Mouse (Mus musculus): ENCODE measurements around the gene Tlr13. TPM values are rescaled to one million over a fixed set of nuclear protein-coding genes. Genes with fewer than 3 reads are reported as not detected.
A peak's percentile ranks its signal among the peaks of the same experiment; 100 is the strongest.

The Tlr13 gene
- polyA plus RNA-seq, 1 experiment from 2014 or later = 2.0 TPM

DNA sequence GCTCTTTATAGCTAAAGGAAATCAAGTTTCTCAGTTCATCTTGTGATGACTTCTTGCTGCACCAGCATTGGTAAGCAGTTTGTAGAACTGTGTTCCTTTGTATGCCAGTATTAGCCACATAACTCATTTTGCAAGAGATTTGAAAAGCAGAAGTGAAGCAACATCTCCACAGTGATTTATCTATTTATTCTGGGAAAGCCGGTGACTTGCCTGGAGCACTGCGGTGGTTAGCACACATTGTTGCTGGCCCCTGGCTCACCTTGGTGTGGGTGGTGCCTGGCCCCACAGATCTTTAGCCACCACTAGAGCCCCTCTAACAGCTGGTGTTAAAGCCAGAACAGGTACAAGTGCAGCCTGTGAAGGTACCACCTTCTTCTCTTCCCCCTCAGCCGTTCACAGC lies 8.1 kb upstream of the Tlr13 start:
- Histone ChIP-seq H3K27me3 (replicated peaks; ENCODE audit: insufficient read depth, low read length) (no peaks in the 10 kb centered on the region), H3K9ac (replicated peaks; ENCODE audit: low read depth) (no peak overlapping the region), H3K4me1 (ENCODE audit: insufficient read depth, low read depth, low read length) (no peaks in the 10 kb centered on the region), H3K36me3 (ENCODE audit: insufficient read depth, low read length) (no peaks in the 10 kb centered on the region), H3K9me3 (ENCODE audit: low read length) (no peaks in the 10 kb centered on the region), H3K27ac (ENCODE audit: low read length) (no peak overlapping the region), H3K4me3 (ENCODE audit: low read depth, low read length) (no peak overlapping the region), H3K4me2 (replicated peaks; ENCODE audit: low read depth, low read length) (no peak overlapping the region)
- 54% methylated on average over 3 of the region's 3 CpGs for WGBS
- ATAC-seq (no peak), DNase-seq (ENCODE audit: low spot score) (no peak)
- peak; percentile 35; the same call in 1 of the 2 replicates for TF ChIP-seq EP300 (IDR thresholded peaks at IDR 0.05)
- no peak for TF ChIP-seq CTCF (IDR thresholded peaks at IDR 0.05)

DNA sequence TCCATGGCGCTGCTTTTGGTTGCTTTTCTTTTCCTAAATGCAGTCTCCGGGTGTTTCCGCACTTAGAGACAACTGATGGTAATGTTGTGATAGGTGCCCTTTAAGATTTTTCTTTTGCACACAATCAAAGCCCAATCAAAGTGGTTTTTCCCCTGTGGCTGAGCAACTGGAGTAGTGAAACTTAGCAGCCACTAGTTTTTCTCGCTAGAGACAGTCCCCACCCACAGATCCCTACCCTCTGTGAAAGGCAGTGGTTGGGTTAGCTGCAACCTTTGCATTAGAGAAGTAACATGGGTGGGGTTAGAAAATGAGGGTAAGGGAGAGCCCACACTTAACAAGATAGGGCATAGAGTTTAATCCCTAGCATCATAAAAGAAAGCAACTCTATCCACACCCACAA lies 7.5 kb upstream of the Tlr13 start:
- H3K4me1 ChIP-seq (ENCODE audit: insufficient read depth, low read depth, low read length) = no peaks in the 10 kb centered on the region
- no peak overlapping the region for H3K4me2 ChIP-seq (replicated peaks; ENCODE audit: low read depth, low read length)
- 86% methylated on average over 4 of the region's 4 CpGs for WGBS
- no peak overlapping the region; the same call in 1 of the 2 replicates for H3K27ac ChIP-seq (ENCODE audit: low read length)
- DNase-seq (ENCODE audit: low spot score) (no peak), ATAC-seq (no peak)
- H3K36me3 ChIP-seq (ENCODE audit: insufficient read depth, low read length) = no peaks in the 10 kb centered on the region
- no peak overlapping the region for H3K9ac ChIP-seq (replicated peaks; ENCODE audit: low read depth)
- H3K27me3 ChIP-seq (replicated peaks; ENCODE audit: insufficient read depth, low read length) = no peaks in the 10 kb centered on the region
- no peak for TF ChIP-seq CTCF (IDR thresholded peaks at IDR 0.05)
- TF ChIP-seq EP300 (IDR thresholded peaks at IDR 0.05) = no peak
- no peak overlapping the region for H3K4me3 ChIP-seq (ENCODE audit: low read depth, low read length)
- H3K9me3 ChIP-seq (ENCODE audit: low read length) = no peaks in the 10 kb centered on the region

DNA sequence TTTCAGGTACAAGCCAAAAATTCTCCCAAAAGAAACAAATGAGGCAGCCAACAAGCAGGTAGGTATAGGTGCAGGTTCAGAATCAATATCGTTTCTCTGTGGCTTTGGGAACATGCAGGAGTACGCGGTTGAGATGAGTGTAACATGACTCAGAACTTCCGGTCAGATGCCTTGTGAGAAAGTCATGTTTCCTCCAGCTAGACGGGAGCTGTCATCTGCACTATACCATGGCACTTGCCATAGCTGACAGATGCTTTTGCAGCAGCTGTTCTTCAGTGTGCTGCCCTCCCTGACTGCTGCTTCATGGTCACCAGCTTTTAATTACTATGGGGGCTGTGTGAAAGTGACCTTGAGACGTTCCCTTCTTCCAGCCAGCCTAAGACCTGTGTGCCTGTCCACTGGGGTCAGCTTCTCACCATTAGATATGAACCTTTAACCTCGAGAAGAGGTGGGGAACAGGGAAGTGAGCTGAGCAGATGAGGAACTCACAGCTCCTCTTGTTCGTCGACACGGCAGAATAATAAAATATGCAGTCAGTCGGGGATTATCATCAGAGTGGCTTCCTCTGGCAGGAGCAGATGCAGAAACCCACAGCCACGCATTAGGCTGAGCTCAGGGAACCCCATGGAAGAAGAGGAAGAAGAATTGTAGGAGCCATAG lies 7.0 kb upstream of the Tlr13 start:
- WGBS = 48% methylated on average over 12 of the region's 12 CpGs
- Histone ChIP-seq H3K4me1 (ENCODE audit: insufficient read depth, low read depth, low read length) (no peaks in the 10 kb centered on the region), H3K27me3 (replicated peaks; ENCODE audit: insufficient read depth, low read length) (no peaks in the 10 kb centered on the region), H3K9ac (replicated peaks; ENCODE audit: low read depth) (no peak overlapping the region), H3K4me2 (replicated peaks; ENCODE audit: low read depth, low read length) (no peak overlapping the region), H3K27ac (ENCODE audit: low read length) (no peak overlapping the region), H3K36me3 (ENCODE audit: insufficient read depth, low read length) (no peaks in the 10 kb centered on the region), H3K9me3 (ENCODE audit: low read length) (no peaks in the 10 kb centered on the region), H3K4me3 (ENCODE audit: low read depth, low read length) (no peak overlapping the region)
- TF ChIP-seq EP300 (IDR thresholded peaks at IDR 0.05) (no peak), CTCF (IDR thresholded peaks at IDR 0.05) (no peak)
- peak; percentile 17 for DNase-seq (ENCODE audit: low spot score)
- peak; percentile 48 for ATAC-seq

DNA sequence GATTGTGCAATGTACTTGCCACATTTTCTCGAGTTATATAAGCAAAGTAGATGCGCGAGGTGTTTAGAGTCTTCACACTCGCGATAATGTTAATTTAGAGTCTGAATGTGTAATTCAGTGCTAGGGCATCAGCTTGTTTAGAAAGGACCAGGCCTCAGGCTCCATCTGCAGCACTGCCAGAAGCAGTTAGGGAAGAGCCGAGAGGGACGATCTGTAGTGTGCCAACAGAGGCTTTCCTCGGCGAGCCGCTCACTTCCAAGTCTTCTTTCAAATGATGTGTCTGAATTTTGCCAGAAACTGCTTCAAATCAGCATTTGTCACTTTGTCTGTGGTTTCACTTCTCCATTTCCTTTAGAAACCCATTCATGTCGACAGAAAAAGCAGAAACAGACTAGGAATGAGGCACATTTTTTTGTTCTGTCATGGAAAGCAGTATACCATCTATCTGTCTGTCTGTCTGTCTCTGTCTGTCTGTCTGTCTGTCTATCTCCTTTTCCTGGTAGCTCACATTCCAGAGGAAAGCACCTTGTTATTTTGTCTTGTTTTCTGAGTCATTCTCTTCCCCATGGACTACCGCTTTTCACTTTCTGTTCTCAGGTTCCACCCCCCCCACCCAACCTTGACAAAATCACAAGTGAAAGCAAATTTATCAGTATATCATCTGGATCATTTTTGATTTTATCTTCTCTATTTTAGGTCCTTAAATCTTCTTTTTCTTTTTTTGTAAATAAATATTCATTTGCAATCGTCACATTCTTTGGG lies 3.5 kb upstream of the Tlr13 start:
- no peaks in the 10 kb centered on the region for H3K27me3 ChIP-seq (replicated peaks; ENCODE audit: insufficient read depth, low read length)
- no peak overlapping the region for H3K4me3 ChIP-seq (ENCODE audit: low read depth, low read length)
- WGBS = 65% methylated on average over 13 of the region's 13 CpGs
- no peak overlapping the region for H3K4me2 ChIP-seq (replicated peaks; ENCODE audit: low read depth, low read length)
- H3K27ac ChIP-seq (ENCODE audit: low read length) = no peak overlapping the region
- no peak for DNase-seq (ENCODE audit: low spot score)
- ATAC-seq = no peak
- TF ChIP-seq EP300 (IDR thresholded peaks at IDR 0.05) = no peak
- TF ChIP-seq CTCF (IDR thresholded peaks at IDR 0.05) = no peak
- H3K4me1 ChIP-seq (ENCODE audit: insufficient read depth, low read depth, low read length) = no peaks in the 10 kb centered on the region
- H3K9me3 ChIP-seq (ENCODE audit: low read length) = no peaks in the 10 kb centered on the region
- no peak overlapping the region for H3K9ac ChIP-seq (replicated peaks; ENCODE audit: low read depth)
- H3K36me3 ChIP-seq (ENCODE audit: insufficient read depth, low read length) = no peaks in the 10 kb centered on the region

DNA sequence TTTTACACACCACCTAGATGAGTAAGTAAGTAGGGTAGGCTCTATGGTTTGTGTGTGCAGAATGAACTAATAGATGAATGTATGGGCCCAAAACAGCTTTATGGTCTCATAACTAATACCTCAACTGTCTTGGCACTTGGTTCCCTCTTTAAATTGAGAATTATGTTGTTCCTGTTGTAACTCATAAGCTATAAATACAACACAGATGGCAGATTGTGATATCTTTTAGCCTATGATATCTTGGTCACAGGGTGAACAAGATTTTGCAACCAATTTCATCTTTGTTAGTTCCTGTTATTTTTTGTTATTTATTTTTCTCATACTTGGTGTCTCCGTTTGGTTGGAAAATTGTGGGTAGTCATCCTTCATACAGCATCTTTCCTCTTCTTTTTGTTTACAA lies 5.2 kb downstream of the Tlr13 start:
- ATAC-seq (no peak), DNase-seq (ENCODE audit: low spot score) (no peak)
- Histone ChIP-seq H3K27me3 (replicated peaks; ENCODE audit: insufficient read depth, low read length) (no peaks in the 10 kb centered on the region), H3K9ac (replicated peaks; ENCODE audit: low read depth) (no peak overlapping the region), H3K9me3 (ENCODE audit: low read length) (no peaks in the 10 kb centered on the region), H3K36me3 (ENCODE audit: insufficient read depth, low read length) (no peaks in the 10 kb centered on the region), H3K27ac (ENCODE audit: low read length) (no peak overlapping the region), H3K4me1 (ENCODE audit: insufficient read depth, low read depth, low read length) (no peaks in the 10 kb centered on the region), H3K4me2 (replicated peaks; ENCODE audit: low read depth, low read length) (no peak overlapping the region), H3K4me3 (ENCODE audit: low read depth, low read length) (no peak overlapping the region)
- 78% methylated on average over 1 of the region's 1 CpGs for WGBS
- no peak for TF ChIP-seq CTCF (IDR thresholded peaks at IDR 0.05)
- no peak for TF ChIP-seq EP300 (IDR thresholded peaks at IDR 0.05)

DNA sequence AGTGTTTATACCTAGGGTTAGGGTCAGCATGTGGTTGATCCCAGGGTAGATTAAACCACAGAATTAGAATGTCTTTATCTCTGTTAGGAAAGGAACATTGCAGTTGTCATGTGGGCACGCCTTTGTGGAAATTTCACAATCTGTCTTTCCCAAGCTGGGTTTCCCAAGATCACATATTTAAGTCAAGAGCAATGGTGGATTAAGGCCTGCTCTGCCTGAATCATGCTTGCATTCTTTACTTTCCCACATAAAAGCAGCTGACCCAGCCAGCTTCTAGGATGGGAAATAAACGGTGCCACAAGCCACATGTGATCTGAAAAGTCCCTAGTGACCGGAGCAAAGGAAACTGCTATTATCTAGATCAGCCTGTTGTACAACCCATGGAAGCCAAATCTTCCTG lies 6.5 kb downstream of the Tlr13 start:
- peak; percentile 54 for ATAC-seq
- no peak overlapping the region for H3K9ac ChIP-seq (replicated peaks; ENCODE audit: low read depth)
- H3K9me3 ChIP-seq (ENCODE audit: low read length) = no peaks in the 10 kb centered on the region
- no peak overlapping the region; the same call in 1 of the 2 replicates for H3K27ac ChIP-seq (ENCODE audit: low read length)
- WGBS = 32% methylated on average over 3 of the region's 3 CpGs
- H3K4me2 ChIP-seq (replicated peaks; ENCODE audit: low read depth, low read length) = no peak overlapping the region
- TF ChIP-seq EP300 (IDR thresholded peaks at IDR 0.05) (peak; percentile 28; the same call in 1 of the 2 replicates), CTCF (IDR thresholded peaks at IDR 0.05) (no peak)
- no peak overlapping the region for H3K4me3 ChIP-seq (ENCODE audit: low read depth, low read length)
- no peaks in the 10 kb centered on the region for H3K36me3 ChIP-seq (ENCODE audit: insufficient read depth, low read length)
- peak; percentile 67 for DNase-seq (ENCODE audit: low spot score)
- H3K4me1 ChIP-seq (ENCODE audit: insufficient read depth, low read depth, low read length) = no peaks in the 10 kb centered on the region
- H3K27me3 ChIP-seq (replicated peaks; ENCODE audit: insufficient read depth, low read length) = no peaks in the 10 kb centered on the region
